Mouse (Mus musculus): ENCODE data around the gene Fat3. TPM values are rescaled to one million over a fixed set of nuclear protein-coding genes. Genes with fewer than 3 reads are reported as not detected.

Gene Fat3
- polyA plus RNA-seq, 1 experiment from 2014 or later, result 2.3 TPM

DNA sequence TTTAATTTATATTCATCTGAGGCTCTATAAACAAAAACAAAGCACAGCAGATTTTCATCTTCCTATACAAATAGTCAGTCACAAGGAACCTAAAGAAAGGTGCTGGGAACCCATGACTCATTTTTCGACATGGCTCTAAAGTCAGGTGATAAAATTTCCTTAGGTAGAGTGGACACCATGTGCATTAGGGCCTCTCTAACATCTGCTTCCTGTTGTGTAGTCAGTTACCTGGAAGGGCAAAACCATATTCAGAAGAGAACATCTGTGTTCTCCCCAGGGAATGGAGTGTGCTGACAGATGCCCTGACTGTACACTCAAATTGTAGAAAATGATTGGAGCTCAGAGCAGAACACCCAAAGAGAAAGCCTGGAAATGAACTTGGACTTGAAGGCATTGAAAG lies 14.9 kb downstream of the Fat3 start:
- Histone ChIP-seq H3K4me3 (ENCODE audit: inconsistent target) (no peak overlapping the region), H3K79me2 (ENCODE audit: inconsistent target) (no peaks in the 10 kb centered on the region), H3K36me3 (ENCODE audit: inconsistent target) (no peaks in the 10 kb centered on the region), H3K27ac (no peak overlapping the region)
- 73% methylated on average over 1 of the region's 1 CpGs for WGBS (ENCODE audit: missing documents)

DNA sequence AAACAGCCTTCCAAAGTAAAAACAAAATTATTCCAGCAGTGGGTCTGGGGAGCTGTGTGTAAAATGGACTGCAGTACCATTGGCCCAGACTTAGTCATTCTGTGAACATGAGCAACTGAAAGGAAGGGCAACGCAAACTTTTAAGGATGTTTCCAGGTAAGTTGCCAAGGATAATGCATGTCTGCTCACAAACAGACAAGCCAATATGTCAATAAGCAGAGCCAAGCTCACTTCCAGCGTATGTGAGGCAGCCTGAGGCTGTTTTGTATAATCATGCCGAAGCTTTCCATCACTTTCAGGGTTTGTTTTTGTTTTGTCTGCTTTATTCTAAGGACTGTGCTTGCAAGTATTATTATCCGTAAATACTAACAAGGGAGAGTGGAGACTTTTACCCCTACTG lies 15.9 kb downstream of the Fat3 start:
- no peaks in the 10 kb centered on the region for H3K36me3 ChIP-seq (ENCODE audit: inconsistent target)
- H3K4me3 ChIP-seq (ENCODE audit: inconsistent target), result no peak overlapping the region
- no peaks in the 10 kb centered on the region for H3K79me2 ChIP-seq (ENCODE audit: inconsistent target)
- 79% methylated on average over 4 of the region's 4 CpGs for WGBS (ENCODE audit: missing documents)
- H3K27ac ChIP-seq, result no peak overlapping the region

- Histone ChIP-seq H3K36me3 (ENCODE audit: inconsistent target) (no peaks in the 10 kb centered on the region), H3K27ac (no peak overlapping the region), H3K4me3 (ENCODE audit: inconsistent target) (no peak overlapping the region), H3K79me2 (ENCODE audit: inconsistent target) (no peaks in the 10 kb centered on the region)
- 86% methylated on average over 2 of the region's 2 CpGs for WGBS (ENCODE audit: missing documents)
Measured at GRCm38 (mm10) chr9:16484765-16485164, 16.3 kb downstream of the Fat3 start.

GRCm38 (mm10) chr9:16461491-16461890 lies 39.6 kb downstream of the Fat3 start:
- Histone ChIP-seq H3K79me2 (ENCODE audit: inconsistent target) (no peaks in the 10 kb centered on the region), H3K36me3 (ENCODE audit: inconsistent target) (no peaks in the 10 kb centered on the region), H3K27ac (no peak overlapping the region), H3K4me3 (ENCODE audit: inconsistent target) (no peak overlapping the region)
- 86% methylated on average over 3 of the region's 3 CpGs for WGBS (ENCODE audit: missing documents)

DNA sequence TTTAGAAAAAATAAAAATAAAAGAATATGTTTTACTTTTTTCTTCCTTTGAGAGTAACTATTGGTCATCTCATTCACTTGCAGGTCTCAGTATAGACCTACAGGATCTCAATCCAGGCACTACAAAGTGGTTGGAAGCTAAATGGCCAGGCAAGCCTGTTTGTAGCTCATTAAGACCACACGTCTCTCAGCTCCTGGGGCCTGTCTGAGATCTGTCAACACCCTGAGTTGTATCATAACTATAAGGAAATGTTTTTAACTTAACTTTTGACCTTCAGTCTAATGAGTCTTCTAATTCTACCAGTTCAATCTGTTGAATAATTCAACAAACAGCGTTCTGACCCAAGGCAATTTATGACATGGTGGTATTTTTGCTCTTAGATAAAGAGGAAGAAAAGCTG lies 40.5 kb downstream of the Fat3 start:
- no peak overlapping the region for H3K27ac ChIP-seq
- no peak overlapping the region for H3K4me3 ChIP-seq (ENCODE audit: inconsistent target)
- WGBS (ENCODE audit: missing documents), result 96% methylated on average over 2 of the region's 2 CpGs
- no peaks in the 10 kb centered on the region for H3K79me2 ChIP-seq (ENCODE audit: inconsistent target)
- no peaks in the 10 kb centered on the region for H3K36me3 ChIP-seq (ENCODE audit: inconsistent target)

GRCm38 (mm10) chr9:16441930-16442329 lies 59.2 kb downstream of the Fat3 start:
- Histone ChIP-seq H3K4me3 (ENCODE audit: inconsistent target) (no peak overlapping the region), H3K27ac (no peak overlapping the region), H3K36me3 (ENCODE audit: inconsistent target) (no peaks in the 10 kb centered on the region), H3K79me2 (ENCODE audit: inconsistent target) (no peaks in the 10 kb centered on the region)
- WGBS (ENCODE audit: missing documents), result 95% methylated on average over 4 of the region's 4 CpGs

- H3K4me3 ChIP-seq (ENCODE audit: inconsistent target), result no peak overlapping the region
- no peaks in the 10 kb centered on the region for H3K79me2 ChIP-seq (ENCODE audit: inconsistent target)
- WGBS (ENCODE audit: missing documents), result 77% methylated on average over 6 of the region's 6 CpGs
- H3K36me3 ChIP-seq (ENCODE audit: inconsistent target), result no peaks in the 10 kb centered on the region
- no peak overlapping the region for H3K27ac ChIP-seq
Measured at GRCm38 (mm10) chr9:16440638-16441037, 60.4 kb downstream of the Fat3 start.

GRCm38 (mm10) chr9:16439941-16440340 lies 61.1 kb downstream of the Fat3 start:
- 86% methylated on average over 2 of the region's 3 CpGs for WGBS (ENCODE audit: missing documents)
- no peaks in the 10 kb centered on the region for H3K36me3 ChIP-seq (ENCODE audit: inconsistent target)

GRCm38 (mm10) chr9:16437805-16438204 lies 63.3 kb downstream of the Fat3 start:
- Histone ChIP-seq H3K79me2 (ENCODE audit: inconsistent target) (no peaks in the 10 kb centered on the region), H3K27ac (no peak overlapping the region), H3K4me3 (ENCODE audit: inconsistent target) (no peak overlapping the region), H3K36me3 (ENCODE audit: inconsistent target) (no peaks in the 10 kb centered on the region)
- WGBS (ENCODE audit: missing documents), result 63% methylated on average over 5 of the region's 5 CpGs

More at GRCm38 (mm10) chr9:16439941-16440340, 61.1 kb downstream of the Fat3 start:
- Histone ChIP-seq H3K4me3 (ENCODE audit: inconsistent target) (no peak overlapping the region), H3K27ac (no peak overlapping the region), H3K79me2 (ENCODE audit: inconsistent target) (no peaks in the 10 kb centered on the region)

DNA sequence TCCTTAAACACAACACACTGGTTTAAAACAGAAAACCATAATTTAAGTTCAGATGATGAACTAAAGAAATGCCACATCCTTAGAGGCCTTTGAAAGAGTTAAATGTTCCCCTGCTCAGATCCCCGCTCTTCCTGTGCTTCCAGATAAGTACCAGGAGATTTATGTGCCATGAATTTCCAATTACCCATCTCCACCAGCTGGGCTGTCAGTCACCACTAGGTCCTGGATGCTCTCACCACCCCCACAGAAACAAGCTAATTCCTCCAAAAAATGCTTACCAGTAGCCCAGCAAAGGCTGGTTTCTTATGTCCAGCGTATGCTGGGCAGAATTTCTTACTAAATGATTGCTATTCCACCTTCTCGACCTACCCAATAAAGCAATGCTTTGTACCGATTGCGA lies 72.5 kb downstream of the Fat3 start:
- 93% methylated on average over 5 of the region's 5 CpGs for WGBS (ENCODE audit: missing documents)
- H3K27ac ChIP-seq, result no peak overlapping the region
- no peak overlapping the region for H3K4me3 ChIP-seq (ENCODE audit: inconsistent target)
- H3K79me2 ChIP-seq (ENCODE audit: inconsistent target), result no peaks in the 10 kb centered on the region
- H3K36me3 ChIP-seq (ENCODE audit: inconsistent target), result no peaks in the 10 kb centered on the region

GRCm38 (mm10) chr9:16422707-16423106 lies 78.4 kb downstream of the Fat3 start:
- H3K4me3 ChIP-seq (ENCODE audit: inconsistent target), result no peak overlapping the region
- H3K27ac ChIP-seq, result no peak overlapping the region
- 100% methylated on average over 2 of the region's 2 CpGs for WGBS (ENCODE audit: missing documents)
- no peaks in the 10 kb centered on the region for H3K36me3 ChIP-seq (ENCODE audit: inconsistent target)
- no peaks in the 10 kb centered on the region for H3K79me2 ChIP-seq (ENCODE audit: inconsistent target)

DNA sequence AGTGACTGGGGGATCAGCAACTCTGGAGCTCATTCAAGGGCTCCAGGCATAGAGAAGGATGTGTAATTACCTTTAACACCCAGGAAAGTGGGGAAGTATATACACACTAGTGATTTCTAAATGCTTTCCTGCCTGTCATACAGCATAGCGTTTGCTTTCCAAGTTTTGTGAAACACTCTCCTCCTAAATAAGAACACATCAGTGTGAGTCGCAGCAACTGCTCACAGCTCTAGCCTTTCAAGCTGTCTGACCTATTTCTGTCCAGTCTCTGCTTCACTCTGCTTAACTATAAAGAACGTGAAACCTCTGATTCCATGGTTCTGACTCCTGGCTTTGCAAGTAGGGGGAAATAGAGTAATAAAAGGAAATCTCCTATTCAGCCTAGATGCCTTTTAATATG lies 98.3 kb downstream of the Fat3 start:
- Histone ChIP-seq H3K4me3 (ENCODE audit: inconsistent target) (no peak overlapping the region), H3K79me2 (ENCODE audit: inconsistent target) (no peaks in the 10 kb centered on the region), H3K27ac (no peak overlapping the region), H3K36me3 (ENCODE audit: inconsistent target) (no peaks in the 10 kb centered on the region)
- WGBS (ENCODE audit: missing documents), result 85% methylated on average over 3 of the region's 3 CpGs

- WGBS (ENCODE audit: missing documents), result 78% methylated on average over 6 of the region's 6 CpGs
- Histone ChIP-seq H3K4me3 (ENCODE audit: inconsistent target) (no peak overlapping the region), H3K79me2 (ENCODE audit: inconsistent target) (no peaks in the 10 kb centered on the region), H3K27ac (no peak overlapping the region), H3K36me3 (ENCODE audit: inconsistent target) (no peaks in the 10 kb centered on the region)
Measured at GRCm38 (mm10) chr9:16398734-16399686, 102.1 kb downstream of the Fat3 start.

GRCm38 (mm10) chr9:16389141-16389540 lies 111.9 kb downstream of the Fat3 start:
- Histone ChIP-seq H3K79me2 (ENCODE audit: inconsistent target) (no peaks in the 10 kb centered on the region), H3K27ac (no peak overlapping the region), H3K4me3 (ENCODE audit: inconsistent target) (no peak overlapping the region), H3K36me3 (ENCODE audit: inconsistent target) (no peaks in the 10 kb centered on the region)
- 89% methylated on average over 4 of the region's 4 CpGs for WGBS (ENCODE audit: missing documents)

- no peak overlapping the region for H3K27ac ChIP-seq
- H3K4me3 ChIP-seq (ENCODE audit: inconsistent target), result no peak overlapping the region
- no peaks in the 10 kb centered on the region for H3K79me2 ChIP-seq (ENCODE audit: inconsistent target)
- no peaks in the 10 kb centered on the region for H3K36me3 ChIP-seq (ENCODE audit: inconsistent target)
Measured at GRCm38 (mm10) chr9:16387527-16387926, 113.6 kb downstream of the Fat3 start.

DNA sequence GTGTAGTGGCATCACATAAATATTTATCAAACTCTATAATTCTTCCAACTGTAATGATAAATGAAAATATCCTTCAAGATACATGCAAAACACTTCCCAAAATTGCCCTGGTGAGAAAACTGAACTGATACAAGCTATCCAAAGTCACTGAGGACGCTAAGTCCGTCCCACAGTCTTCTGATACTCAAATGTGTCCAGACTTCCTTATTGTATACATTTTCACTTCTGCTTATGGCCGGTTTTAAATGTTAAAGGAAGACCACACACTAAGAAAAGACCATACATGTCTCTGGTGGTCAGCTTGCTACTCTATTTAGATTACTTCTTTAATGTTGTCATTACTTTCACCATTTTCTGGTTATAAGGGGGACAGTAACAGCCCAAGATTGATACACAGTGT lies 137.4 kb downstream of the Fat3 start:
- 14% methylated on average over 3 of the region's 3 CpGs for WGBS (ENCODE audit: missing documents)
- H3K27ac ChIP-seq, result no peak overlapping the region

More for the DNA sequence above, 137.4 kb downstream of the Fat3 start:
- H3K79me2 ChIP-seq (ENCODE audit: inconsistent target), result no peaks in the 10 kb centered on the region
- H3K4me3 ChIP-seq (ENCODE audit: inconsistent target), result no peak overlapping the region
- no peaks in the 10 kb centered on the region for H3K36me3 ChIP-seq (ENCODE audit: inconsistent target)

All from macrophage (primary cell).